Mouse (Mus musculus) WW6 (cell line): ENCODE results near the gene Daxx.
"Not testable (repeated sequence)": the region's sequence is repeated elsewhere in the genome, so short reads cannot be mapped to it uniquely, and the experiment has no call there.

Experiments used
- DNase-seq: peaks from one replicate; pipeline ENCODE4 v3.0.0-alpha.2; 2013; ENCODE audit warnings: low read depth, low spot score

Daxx gene

DNA sequence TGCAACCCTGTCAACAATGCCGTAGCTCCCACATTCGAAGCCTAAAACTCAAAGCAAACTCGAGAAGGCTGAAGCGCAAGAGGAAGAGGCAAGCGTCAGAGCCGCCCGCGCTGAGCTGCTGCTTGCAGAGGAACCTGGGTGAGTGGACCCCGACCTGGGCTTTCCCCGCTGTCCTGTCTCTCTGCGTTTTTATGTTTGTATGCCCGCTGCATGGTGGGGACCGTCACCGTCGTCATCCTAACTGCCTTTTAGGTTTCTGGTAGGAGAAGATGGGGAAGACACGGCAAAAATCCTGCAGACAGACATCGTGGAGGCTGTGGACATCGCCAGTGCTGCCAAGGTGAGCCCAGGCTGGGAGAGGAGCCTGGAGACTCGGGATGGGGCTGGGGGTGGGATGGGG lies 32.2 kb downstream of the Daxx start:
- no peak for DNase-seq

DNA sequence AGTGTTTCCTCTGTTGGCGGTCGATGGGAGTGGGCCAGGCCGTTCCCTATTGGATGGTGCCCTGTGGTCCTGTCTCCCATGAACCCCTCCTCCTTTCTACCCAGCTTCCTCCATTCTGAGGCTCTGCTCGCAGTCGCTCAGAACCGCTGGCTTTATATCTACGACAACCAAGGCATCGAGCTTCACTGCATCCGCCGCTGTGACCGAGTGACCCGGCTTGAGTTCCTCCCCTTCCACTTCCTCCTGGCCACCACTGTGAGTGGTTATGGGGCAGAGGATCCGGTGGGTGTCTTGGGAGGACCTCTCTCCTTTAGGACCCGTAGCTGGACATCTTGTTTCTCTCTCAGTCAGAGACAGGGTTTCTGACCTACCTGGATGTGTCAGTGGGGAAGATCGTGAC lies 34.2 kb downstream of the Daxx start:
- no peak for DNase-seq

DNA sequence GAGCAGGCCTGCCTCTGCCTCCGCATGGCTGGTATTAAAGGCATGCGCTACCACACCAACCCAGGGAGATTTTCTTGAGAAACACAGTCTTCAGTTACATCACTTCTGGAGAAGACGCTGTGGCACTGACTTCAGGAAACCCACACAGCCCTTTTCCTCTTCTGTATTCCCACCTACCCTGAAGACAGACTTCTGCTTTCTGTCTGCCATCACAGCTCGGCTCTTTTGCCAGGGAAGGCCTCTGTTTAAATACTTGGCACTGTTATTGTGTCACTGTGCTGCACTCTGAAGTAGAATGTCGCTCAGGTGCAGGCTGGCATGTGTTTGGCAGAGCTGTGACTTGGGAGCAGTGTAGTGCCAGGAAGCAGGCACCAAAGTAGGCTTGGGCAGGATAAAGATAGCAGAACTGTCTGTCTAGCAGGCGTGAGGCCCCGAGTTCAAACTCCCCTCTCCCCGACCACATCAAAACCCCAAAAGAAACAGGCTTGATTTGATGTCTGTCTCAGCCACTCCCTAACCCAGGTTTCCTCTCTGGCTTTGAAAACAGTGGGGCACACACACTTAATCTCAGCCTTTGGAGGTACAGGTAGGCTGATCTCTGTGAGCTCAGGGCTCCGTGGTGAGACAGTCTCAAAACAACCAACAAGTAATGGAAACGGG lies 38.3 kb downstream of the Daxx start:
- DNase-seq = no peak

DNA sequence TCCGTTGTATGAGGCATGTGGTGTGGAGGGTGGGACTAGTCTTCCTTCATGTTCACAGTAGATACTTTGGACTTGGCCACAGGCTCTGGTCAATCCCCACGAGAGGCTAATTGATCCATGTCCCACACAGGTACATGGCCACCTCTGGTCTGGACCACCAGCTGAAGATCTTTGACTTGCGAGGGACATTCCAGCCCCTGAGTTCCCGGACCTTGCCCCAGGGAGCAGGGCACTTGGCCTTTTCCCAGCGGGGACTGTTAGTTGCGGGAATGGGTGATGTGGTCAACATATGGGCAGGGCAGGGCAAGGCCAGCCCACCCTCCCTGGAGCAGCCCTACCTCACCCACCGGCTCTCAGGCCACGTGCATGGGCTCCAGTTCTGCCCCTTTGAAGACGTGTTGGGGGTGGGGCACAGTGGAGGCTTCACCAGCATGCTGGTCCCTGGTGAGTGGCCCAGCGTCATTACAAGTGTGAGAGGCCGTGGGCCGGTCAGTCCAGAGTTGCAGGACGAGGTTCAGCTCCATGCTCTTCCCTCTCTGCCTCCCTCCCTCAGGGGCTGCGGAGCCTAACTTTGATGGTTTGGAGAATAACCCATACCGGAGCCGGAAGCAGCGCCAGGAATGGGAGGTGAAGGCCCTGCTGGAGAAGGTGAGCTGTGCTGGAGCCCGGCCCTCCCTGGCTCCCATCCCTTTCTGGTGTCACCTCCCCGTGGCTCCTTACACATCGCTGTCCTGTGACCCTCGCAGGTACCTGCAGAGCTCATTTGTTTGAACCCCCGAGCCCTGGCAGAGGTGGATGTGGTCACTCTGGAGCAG lies 39.1 kb downstream of the Daxx start:
- DNase-seq = no peak

DNA sequence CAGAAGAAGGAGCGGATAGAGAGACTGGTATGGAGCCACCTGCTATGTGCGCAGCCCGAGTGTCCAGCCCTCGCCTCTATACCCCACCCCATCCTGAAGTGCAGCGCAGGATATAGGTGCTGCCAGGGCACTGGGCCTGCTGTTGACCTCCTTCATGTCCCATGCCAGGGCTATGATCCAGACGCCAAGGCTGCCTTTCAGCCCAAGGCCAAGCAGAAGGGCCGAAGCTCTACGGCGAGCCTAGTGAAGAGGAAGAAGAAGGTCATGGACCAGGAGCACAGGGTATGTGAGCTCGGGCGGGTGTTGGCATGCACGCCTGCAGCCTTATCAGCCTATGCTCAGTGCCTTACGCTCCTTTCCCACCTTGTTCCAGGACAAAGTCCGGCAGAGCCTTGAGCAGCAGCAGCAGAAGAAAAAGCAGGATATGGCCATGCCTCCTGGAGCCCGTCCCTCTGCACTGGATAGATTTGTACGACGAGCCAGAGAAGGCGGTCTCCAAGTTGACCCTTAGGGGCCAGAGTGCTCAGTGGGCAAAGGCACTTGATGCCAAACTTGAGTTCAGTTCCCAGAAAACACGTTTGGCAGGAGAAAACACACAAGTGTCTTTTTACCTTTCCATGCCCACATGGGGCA lies 39.8 kb downstream of the Daxx start:
- no peak for DNase-seq

DNA sequence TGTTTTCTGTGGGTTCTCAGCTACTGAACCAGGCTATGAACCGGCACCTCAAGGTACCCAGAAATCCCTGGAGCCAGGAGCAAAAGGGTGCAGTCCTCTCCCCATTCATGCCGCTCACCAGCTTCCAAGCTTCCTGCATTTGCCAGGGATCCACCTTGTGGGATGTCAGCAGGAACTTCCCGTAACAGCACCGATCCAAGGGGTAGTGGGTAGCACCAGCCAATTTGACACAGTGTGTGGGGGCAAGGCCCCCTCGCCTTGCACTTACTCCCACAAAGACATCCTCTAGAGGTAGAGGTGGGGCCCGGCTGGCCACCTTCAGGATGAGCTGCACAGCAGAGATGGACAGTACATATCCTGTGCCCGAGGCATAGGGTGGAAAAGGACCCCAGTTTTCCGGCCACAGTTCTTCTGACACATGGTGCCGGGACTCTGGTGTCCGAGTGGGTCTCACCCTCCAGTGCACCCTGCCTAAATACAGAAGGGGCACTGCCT lies 41.0 kb downstream of the Daxx start:
- no peak for DNase-seq

DNA sequence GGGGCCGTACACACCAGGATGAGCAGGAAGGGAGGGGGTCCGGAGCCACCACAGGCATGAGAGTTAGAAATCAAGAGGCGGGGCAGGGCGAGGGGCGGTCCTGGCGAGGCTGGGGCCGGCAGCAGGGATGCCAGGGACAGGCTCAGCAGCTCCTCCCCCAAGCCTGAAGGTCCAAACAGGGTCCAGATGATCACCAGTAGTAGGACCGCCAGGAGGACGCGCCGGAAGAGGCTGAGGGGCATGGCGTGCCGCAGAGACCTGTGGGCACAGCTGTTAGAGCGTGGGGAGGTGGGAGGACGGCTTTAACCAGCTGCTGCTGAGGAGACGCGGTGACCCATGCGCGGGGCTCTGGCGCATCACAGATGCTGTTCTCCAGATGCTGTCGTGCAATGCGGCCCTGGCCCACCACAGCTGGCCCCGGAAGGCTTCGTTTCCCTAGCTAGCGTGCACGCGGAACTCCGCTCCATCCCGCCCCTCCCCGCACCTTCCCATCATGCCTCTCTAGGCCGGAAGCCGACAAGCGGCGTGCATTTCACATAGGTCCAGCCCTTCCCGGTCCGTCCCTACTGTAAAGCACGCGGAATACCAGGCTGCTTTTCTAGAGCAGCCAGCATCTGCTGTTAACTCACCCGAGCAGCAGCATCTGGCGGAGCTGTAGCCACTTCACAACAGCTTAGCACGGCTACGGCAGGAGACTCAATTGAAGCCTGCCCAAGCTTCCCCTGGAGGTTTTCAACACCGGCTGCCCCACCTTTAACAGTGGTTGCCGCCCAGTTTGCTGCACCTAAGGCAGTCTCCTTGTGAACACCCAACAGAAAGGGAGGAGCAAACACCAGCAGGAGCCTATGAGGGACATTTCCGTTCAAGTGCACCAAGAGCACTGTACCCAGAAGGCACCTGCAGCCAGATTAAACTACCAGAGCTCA lies 42.1 kb downstream of the Daxx start, which contains the start of gene B3galt4:
B3galt4 (minus strand) TSS at position 468 of the 926 bp plus-strand sequence.
- peak; percentile 84 for DNase-seq

DNA sequence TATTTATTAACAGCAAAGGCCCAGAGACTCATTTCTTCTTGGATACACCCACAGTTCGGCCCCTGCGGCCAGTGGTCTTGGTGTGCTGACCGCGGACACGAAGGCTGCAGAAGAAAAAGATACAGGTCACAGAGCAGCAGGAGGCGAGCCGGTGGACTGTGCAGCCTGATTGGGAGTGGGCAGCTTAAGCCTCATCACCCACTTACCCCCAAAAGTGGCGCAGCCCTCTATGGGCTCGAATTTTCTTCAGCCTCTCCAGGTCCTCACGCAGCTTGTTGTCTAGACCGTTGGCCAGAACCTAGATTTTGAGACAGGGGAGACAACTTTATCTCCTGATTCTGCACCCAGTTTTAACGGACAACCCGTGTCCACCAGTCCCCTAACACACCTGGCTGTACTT lies 42.8 kb downstream of the Daxx start:
- not testable (repeated sequence) for DNase-seq

DNA sequence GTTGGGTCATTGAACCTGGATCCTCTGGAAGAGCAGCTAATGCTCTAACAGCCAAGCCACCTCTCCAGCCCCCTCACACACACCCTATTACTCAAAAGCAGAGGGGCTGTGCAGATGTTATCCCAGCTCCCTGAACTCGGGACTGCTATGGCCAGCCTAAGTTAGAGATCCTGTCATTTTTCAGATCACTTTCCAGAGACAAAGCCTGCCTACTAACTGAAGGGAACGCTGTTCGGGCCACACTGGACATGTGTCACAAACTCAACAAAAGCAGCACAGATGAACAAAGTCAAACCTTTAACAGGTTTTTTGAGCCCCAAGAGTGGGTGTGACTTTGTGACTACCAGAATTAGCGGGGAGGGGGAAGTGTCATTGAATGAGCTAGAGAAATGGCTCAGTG lies 43.7 kb downstream of the Daxx start:
- DNase-seq = no peak

DNA sequence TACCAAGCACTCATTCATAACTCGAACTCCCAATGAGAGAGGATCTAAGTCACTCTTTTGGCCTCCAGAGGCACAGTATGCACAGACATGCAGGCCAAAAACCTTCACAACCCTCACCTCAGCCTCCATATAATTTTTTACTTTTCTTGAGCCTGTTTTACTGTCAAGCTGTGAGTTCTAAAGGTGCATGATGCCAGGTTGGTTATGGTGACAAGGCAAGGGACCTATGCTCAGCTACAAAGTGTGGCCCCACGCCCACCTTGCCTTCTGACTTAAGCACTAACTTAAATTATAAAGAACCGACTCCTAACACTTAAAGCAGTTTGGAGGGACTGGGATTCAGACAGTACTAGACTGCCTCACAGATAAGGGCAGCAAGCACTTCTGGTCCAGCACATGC lies 44.1 kb downstream of the Daxx start:
- DNase-seq = no peak

DNA sequence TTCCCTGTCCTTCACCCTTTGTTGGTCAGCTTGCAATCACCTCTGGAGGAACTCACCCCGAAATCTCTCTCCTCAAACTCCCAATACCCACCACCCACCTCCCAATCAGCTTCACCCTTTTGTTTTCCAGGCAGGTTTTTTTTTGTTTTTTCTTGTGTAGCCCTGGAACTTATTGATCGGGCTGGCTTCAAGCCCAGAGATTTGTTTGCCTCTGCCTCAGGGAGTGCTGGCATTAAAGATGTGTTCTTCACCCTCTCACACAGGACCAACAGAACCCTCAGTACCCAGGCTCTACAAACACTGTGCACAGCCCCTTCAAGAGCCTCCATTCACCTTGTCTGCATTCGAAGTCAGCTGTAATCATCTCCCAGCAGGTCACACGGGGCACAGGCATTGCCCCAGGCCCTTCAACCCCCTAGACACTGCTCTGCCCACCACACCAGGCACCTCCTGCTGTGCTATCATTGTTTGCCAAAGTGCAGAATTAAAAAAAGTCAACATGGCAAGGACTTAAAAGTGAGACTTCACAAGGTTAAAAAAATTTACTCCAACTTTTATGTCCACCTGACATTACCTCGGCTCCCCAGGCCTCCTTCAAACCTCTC lies 44.8 kb downstream of the Daxx start:
- no peak for DNase-seq

DNA sequence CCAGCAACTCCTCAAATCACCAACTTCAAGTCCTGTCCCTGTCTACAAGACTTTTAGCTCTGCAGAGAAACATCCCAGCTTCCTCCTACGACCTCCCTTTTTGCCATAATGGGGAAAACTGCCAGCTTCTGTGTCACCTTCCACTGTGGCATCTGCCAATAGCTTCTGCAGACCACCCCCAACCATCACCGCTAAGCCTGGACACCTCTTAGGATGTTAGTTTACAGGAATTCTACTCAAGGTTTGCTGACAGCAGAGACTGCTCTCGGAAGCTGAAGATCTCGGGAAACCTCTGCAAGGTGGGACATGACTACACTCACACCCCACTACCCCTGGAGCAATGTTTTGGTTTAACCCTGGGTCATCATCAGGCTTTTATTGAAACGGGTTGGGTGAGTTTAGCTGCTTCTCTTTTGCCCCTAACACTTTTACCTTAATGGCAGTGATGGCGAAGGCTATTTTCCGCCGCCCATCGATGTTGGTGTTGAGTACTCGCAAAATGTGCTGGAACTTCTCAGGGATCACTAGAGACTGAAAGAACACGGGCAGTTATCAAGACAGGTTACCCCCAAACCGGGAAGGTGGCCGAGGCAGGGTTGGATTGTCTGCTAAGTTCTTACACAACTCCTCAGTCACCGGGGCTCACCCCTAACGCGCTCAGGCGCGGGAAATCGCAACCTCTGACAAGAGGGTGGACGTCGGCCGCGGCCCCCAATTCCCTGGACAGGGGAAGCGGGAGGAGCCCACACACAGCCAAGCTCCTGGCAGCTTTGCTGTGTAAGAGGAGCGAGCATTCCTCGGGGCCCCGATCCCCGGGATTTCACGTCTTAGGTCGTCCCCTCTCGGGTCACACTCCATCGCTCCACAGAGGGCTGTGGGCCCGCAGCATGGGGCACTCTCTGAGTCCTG lies 45.7 kb downstream of the Daxx start:
- DNase-seq = no peak

DNA sequence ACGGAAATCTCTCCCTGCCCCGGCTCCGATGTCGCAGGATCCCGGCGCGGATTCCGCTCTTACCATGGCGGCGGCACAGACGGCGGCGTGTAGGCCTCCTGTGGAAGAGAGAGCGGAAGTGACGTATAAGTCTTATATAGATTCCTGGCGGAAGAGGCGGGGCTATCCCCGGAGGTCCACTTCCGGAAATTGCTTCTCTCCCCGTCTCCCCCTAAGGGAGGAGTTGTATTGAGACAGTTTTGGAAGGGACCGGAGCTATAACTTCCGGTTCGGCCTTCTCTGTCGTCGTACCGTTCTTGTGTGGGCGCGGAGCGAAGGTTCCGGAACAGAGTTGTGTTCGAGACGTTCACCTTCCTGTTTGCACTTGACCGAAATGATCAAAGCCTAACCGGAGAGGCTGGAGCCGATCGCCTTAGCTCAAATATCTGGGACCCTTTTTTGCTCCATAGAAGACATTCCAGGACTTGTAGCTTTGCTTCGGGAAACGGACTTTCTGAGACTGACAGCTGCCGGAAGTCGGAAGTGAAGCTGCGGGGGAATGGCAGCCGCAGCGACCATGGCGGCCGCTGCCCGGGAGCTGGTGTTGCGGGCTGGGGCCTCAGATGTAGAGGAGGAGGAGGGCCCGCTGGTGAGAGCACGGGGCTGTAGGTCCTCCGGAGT lies 46.5 kb downstream of the Daxx start, which contains the start of the genes Vps52 and Rps18:
Vps52 (plus strand) TSS at position 258 of the 660 bp plus-strand sequence.
Rps18 (minus strand) TSS at position 447 of the 660 bp plus-strand sequence.
- DNase-seq = peak; percentile 89

DNA sequence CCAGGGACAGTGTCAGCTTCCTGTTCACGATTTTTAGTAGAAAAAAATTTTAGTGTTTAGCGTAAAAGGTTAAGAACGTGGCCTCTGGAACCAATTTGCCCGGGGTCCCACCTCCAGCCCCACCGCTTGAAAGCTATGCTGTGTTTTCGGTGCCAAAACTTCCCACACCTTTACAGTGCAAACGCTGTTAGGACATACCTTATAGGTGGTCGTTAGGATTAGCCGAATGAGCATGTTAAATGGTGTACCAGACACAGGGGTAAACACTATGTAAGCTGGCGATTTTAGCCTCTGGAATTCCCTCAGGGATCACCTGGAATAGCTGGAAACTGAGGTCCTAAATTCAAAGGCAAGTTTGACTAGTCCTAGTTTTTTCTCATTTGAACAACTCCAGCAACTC lies 47.1 kb downstream of the Daxx start:
- DNase-seq = no peak

DNA sequence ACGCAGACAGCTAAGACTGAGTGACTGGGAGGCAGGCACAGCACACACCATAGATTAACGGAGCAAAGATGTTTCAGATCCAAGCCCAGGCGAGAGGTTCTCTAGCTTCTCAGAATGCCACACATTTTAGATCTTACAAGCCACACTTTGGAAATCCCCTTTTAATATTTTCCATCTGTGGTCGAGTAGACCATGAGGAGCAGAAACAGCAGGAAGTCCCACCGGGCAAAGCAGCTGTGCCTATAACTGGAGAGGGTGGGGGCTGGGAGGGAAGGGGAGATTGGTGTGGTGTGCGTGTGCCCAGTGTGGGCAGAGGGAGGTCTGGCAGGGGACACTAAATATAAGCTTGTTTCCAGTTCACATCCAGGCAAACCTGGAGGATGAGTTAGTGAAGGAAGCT lies 48.3 kb downstream of the Daxx start:
- DNase-seq = no peak

DNA sequence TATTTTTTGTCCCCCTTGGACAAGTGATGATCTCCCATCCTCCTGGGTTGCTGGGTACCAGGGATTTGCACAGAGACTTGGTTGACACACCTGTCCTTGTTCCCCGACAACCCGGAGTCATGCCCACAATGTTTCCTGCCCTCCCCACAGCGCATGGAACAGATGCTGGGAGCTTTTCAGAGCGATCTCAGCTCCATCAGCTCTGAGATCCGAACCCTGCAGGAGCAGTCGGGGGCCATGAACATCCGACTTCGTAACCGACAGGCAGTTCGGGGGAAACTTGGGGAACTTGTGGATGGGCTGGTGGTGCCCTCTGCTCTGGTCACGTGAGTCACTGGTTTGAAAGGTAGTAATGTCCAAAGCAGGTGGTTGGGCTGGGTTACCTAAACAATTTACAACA lies 49.2 kb downstream of the Daxx start:
- no peak for DNase-seq

DNA sequence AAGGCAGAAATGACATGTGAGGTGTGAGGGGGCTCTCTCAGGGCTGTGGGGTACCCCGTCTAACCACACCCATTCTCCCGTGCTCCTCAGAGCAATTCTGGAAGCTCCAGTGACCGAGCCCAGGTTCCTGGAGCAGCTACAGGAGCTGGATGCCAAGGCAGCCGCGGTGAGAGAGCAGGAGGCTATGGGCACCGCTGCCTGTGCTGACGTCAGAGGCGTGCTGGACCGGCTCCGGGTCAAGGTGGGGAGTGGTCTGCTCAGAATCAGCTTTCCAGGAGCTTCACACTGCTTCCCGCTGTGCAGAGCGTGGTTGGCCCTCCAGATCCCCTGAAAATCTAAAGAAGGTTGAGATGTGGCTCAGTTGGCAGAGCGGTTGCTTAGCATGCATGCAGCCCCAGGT lies 49.9 kb downstream of the Daxx start:
- no peak for DNase-seq

DNA sequence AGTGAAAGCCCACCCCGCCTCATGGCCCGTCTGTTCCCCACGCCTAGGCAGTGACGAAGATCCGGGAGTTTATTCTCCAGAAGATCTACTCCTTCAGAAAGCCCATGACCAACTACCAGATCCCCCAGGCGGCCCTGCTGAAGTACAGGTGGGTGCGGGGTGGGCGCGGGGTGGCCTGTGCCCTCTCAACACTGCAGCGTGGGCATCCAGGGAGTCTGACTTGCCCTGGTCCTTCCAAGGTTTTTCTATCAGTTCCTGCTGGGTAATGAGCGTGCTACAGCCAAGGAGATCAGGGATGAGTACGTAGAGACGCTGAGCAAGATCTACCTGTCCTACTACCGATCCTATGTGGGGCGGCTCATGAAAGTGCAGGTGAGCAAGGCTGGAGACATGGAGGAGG lies 50.7 kb downstream of the Daxx start:
- no peak for DNase-seq

DNA sequence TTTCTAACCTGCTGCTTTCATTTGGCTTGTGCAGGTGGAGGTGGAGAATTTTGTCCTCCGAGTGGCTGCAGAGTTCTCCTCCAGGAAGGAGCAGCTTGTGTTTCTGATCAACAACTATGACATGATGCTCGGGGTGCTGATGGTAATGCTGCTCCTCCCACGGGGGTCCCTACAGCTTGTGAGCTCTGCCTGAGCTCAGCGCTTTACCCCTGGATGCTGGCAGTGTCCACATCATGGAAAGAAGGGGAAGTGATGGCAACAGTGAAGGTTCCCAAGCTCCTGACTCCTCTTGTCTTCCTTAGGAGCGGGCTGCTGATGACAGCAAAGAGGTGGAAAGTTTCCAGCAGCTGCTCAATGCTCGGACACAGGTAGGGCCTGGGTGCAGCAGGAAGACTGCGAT lies 53.7 kb downstream of the Daxx start:
- DNase-seq = no peak
